Mouse (Mus musculus) heart, postnatal 36 days (tissue): ENCODE data around the gene Cldn19. TPM values are rescaled to one million over a fixed set of nuclear protein-coding genes. Genes with fewer than 3 reads are reported as not detected.
"Not testable (repeated sequence)": the region's sequence is repeated elsewhere in the genome, so short reads cannot be mapped to it uniquely, and the experiment has no call there.

ENCODE experiments used
- DNase-seq, 2 experiments: peaks; one replicate each; pipeline ENCODE4 v3.0.0; 2021 to 2022
- intact Hi-C: fragments of 180-260 bp; cut with DNase I; formaldehyde crosslinking; loops from one replicate; pipeline ENCODE4 v1.15.1; 2025
- total RNA-seq, 2 experiments: library from RNA; stranded (reverse); gene quantifications; 2 replicates each; pipeline ENCODE4 v1.2.3; 2021

Gene Cldn19
- total RNA-seq, 2 experiments from 2014 or later, result not detected

DNA sequence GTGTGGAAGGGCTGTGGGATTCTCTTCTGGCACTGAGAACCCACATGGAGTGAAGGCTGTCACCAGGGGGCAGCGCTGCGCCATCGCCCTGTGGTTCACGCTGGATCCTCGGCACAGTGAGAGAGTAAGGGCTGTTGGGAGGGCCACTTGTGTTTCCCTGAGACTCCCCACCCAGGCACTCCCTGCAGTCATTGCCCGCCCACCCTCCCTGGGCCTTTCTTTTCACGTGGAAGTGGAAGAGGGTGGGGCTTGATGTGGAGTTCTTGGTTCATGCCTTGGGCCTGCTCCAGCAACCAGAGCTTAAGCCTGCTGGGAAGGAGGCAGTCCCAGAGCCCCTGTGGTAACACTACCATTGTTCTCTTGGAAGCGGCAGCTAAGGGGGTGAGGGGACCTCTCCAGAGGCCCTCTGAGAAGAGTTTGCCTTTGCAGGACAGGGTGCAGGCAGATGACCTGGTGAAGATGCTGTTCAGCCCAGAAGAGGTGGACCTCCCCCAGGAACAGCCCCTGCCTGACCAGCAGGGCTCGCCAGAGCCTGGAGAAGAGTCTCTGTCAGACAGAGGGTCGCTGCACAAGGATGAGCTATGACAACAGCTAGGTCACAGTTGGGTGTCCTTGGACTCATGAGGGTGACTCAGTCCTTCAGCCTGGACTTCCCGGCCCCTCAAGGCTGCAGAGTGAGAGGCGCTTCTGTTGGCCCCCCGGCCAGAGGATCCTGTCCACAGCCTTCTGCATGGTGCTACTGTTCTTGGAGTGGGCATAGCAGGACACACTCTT is 7.6 kb upstream of the Cldn19 start:
- intact Hi-C loops, result loop anchor here (1.0 to 10.0 kb wide), 10 partner anchors 28 to 487 kb away; partner anchors contain the start of genes Foxj3, Frg2f1, Hivep3 and Ppcs
- DNase-seq, result peak; percentile 82 to 89

DNA sequence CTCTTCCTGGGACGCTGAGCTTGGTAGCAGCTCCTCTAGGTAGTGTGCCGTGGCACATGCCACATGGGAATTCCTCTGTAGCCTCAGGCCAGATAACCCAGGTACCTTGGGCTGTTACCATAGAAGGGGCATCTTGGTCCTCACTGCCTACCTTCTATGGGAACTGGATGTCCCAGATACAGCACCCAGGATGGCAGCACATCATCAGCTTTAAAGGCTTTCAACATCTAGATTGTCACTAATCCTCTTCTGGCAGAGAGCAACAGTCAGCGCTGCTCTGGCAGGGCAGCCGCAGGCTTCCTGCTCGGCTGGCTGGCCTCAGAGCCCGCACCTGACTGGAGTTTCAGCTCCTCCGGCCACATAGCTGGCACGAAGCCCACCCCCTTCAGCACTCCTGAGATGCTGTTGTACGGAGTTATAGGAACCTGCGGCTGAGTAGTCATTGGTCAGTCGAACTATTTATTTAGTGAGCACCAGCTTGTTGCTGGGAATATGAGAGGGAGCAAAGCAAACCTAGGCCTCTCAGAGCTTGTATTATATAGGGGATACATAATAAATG is 6.7 kb upstream of the Cldn19 start:
- intact Hi-C loops, result loop anchor here (5.0 to 10.0 kb wide), 5 partner anchors 74 to 486 kb away; partner anchors contain the start of genes Foxj3, Frg2f1, Hivep3 and Ppcs
- DNase-seq, result no peak

DNA sequence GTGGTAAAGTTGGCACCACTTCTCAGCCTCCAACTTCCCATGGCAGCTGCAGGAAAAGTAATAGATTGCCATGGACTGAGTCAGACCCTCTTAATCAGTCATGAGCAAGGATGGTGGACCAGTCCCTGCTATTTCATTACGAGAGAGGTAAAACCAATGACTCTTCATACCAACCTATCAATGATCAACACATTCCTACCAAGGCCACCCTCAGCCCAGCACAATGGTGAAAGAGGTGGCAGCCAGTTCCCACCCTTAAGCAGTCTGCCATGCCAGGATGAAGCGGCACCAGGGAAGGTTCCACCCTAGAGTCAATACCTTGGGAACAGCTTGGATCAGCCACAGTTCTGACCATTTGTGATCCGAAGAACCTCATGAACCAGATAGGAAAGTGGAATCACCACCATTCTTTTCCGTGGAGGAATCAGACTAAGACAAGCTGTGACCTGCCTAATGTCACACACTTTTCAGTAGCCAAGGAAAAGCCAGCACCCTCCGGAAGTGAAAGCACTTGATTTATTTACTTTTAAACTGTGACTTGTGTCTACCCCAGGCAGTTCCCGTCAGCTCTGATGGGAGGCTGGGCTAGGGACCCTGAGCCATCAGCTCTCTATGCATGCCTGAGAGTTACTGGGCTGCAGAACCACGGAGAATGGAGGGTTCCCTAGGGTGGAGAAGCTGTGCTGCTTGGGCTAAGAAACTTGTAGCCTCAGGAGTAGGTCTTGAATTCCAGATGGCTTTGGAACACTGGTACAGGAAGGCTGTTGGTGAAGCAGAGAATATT is 3.0 kb upstream of the Cldn19 start:
- intact Hi-C loops, result no loop called here
- no peak for DNase-seq

DNA sequence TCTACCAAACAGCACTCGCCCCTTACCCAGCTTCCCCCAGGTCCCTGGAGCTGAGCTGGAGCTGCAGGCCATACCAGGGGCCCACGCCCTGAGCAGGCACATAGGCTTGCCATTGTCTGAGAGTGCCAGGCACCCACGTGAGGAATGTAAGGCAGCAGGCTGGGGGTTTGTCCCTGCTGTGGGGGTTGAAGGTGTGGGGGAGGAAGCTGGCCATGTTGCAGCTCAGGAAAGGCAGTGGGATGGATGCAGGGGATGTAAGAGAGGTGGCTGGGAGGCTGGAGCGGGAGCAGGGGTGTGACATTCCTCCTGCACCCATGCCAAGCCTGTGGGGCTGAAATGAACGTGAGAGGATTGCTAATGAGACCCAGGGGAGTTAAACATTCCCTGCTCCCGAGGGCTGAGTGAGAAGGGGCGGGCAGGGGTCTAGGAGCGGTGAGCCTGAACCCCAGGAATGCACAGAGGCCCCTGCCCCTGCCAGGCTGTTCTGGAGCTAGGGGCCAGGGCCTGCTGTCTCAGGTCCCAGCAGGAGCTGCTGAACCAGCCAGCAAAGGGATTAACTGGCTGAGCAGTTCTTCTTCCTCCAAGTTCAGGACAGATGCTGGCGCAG is 1.1 kb upstream of the Cldn19 start:
- DNase-seq, result no peak
- intact Hi-C loops, result no loop called here

DNA sequence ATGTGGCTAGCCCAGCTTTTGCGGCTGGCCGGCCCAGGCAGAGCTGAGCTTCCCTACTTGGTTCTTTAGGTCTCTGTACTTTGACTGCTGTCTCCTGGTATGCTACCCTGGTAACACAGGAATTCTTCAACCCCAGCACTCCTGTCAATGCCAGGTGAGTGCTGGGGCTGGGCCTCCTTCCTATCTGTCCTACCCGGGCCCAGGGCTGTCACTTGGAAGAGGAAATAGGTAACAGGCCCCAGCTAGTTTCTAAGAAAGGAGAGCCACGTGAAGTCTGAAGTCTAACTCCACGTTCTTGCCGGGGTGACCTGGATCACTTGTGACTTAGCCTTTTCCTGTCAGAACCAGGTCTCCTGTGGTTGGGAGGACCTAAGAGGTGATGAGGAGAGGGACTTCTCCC is 1.9 kb downstream of the Cldn19 start:
- intact Hi-C loops, result no loop called here
- no peak for DNase-seq

DNA sequence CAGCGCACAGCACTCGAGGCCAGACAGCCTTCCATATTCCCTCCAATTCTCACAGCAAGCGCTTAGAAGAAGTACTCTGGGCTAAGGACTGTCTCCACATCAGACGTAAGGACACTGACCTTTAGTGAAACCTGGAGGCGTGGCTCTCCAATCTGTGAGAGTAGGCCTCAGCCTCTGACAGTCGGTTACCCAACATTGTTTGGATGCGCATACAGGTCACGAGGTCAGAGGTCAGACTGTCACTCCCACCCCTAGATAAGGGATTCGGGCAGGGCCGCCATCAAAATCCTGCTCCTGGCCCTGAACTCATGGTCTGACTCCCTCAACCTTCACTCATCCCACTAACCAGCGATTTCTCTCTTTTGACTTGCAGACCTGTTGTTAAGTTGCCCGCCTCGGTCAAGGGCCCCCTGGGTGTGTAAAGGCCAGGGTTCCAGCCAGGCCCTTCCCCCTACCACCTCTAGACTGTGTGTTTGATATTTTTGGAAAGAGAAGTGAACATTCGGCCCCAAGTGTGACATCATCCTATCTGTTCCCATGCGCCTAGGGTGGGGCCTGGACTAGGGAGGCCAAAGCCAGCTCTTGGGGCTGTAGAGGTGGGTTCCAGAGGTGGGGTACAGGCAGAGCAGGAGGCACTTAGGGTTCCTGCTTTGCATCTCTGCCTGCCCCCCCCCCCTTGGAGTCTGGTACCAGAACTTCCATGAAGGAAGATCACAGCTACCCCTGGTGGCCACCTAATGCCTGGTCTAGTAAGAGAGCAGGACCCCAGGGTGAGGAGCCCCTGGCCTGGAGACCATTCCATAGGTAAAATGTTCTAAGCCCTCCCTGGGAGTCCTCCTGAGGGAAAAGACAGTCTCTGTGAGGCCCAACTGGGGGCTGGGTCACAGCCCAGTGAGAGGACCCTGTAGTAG is 4.4 kb downstream of the Cldn19 start:
- intact Hi-C loops, result no loop called here
- DNase-seq, result no peak

GRCm38 (mm10) chr4:119261087-119261713 is 6.0 kb downstream of the Cldn19 start:
- intact Hi-C loops, result loop anchor here (1.0 kb wide), 1 partner anchor 13 kb away; no protein-coding TSS in a partner anchor
- no peak for DNase-seq

- no peak for DNase-seq
- intact Hi-C loops, result no loop called here
Observed at GRCm38 (mm10) chr4:119262483-119262882, 7.3 kb downstream of the Cldn19 start.

GRCm38 (mm10) chr4:119263459-119263858 is 8.2 kb downstream of the Cldn19 start:
- DNase-seq, result no peak
- intact Hi-C loops, result no loop called here

DNA sequence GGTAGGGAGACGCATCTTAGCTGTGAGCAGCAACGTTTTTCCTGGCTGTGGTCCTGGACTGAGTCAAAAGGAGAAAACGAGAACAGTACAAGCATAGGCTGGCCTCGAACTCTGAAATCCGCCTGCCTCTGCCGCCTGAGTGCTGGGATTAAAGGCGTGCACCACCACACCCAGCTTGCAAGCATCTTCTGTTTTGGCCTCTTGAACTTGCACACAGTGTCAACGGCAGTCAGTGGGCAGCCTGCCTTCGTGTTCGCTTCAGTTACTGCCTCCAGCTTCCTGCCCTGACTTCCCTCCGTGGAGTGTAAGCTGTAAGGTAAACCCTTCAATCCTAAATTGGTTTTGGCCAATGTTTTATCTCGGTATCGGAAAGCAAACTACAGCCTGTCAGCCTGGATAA is 11.4 kb downstream of the Cldn19 start:
- DNase-seq, result no peak
- intact Hi-C loops, result no loop called here

GRCm38 (mm10) chr4:119274627-119275026 is 19.4 kb downstream of the Cldn19 start:
- intact Hi-C loops, result loop anchor here (1.0 kb wide), 2 partner anchors 13 to 27 kb away; no protein-coding TSS in a partner anchor
- DNase-seq, result peak; percentile 33 to 60

DNA sequence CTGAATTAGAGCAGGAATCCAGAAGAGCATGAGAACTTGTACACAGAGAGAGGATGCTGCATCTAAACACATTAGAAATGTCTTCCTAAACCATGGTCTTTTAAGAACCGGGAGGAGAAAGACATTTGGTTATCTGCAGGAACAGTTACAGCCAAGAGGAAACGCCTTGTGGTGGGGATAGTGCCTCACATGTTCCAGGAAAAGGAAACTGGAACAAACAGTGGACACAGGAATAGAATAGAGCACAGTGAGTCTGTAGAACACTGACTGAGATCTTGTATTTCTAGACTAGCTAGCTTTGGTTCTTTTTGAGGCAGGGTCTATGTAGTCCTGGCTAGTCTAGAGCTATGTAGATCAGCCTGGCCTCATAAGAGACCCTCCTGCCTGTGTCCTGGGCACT is 20.0 kb downstream of the Cldn19 start:
- intact Hi-C loops, result loop anchor here (1.0 kb wide), 1 partner anchor 28 kb away; no protein-coding TSS in a partner anchor

DNA sequence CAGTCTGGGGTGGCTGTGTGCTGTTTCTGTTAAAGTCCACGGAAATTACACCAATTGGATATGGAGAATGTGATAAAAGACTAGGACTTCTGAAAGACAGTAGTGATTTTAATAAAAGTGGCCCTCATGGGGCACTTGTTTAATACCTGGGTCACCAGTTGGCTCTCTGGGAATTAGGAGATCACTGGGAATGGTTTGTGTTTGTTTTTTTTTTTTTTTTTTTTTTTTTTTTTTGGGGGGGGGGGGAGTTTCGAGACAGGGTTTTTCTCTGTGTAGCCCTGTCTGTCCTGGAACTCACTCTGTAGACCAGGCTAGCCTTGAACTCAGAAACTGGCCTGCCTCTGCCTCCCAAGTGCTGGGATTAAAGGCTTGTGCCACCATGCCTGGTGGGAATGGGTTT is 20.5 kb downstream of the Cldn19 start:
- intact Hi-C loops, result loop anchor here (1.0 to 2.0 kb wide), 2 partner anchors 17 to 28 kb away; no protein-coding TSS in a partner anchor
- no peak for DNase-seq

More for the DNA sequence above, 20.0 kb downstream of the Cldn19 start:
- DNase-seq, result peak in 1 of 2 experiments; percentile 42

DNA sequence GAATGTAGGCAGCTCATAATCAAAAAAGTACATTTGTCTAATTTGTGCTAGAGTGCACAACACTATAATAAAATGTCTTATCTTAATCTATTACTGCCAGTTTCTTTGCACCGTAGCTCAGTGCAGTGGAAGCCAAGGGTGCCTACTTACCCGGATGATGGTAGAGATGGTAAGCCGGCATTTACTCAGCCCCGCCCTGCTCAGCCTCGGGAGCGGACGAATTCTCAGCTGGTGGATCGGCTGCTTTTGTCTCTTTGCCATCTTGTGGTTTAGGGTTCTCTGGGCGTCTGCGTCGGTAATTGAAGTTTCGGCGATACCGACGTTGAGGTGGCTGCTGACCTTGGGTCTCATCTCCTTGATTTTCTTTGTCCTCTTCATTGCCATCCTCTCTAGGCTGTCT is 23.6 kb downstream of the Cldn19 start:
- intact Hi-C loops, result loop anchor here (1.0 kb wide), 1 partner anchor 31 kb away; no protein-coding TSS in a partner anchor
- DNase-seq, result not testable (repeated sequence)

DNA sequence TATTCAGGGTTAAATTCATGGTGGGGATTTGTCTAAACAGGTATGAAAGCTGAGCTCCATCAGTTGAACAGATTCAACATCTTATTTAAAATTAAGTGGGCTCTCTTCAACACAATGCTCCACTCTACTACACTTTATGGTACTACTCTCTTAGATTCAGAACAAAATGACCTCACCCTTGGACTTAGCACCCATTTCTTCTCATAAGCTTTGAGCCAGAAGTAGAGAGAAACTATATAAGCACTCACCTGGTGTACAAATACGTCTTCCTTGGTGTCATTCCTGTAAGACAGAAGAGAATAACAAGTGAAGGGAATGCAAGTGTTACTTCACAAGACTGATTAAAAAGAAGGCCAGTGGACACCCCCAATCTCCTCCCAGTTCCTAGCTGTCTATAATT is 29.6 kb downstream of the Cldn19 start:
- no peak for DNase-seq
- intact Hi-C loops, result no loop called here

DNA sequence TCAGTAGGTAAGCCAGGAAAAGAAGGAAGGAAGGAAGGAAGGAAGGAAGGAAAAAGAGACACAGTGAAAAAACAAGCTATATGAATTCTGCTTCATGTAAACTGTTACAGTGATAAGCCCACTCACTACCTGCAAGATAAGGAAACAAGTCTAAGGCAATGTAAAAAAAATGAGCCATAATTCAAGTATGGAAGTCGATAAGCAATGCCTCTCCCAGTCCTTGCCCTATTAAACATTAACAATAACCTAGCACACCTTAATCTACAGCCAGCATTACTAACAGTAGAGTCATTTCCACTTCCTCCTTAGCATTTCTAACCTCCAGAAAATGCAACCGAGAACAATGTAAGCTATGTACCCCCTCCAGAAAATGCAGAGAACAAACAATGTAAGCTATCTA is 30.1 kb downstream of the Cldn19 start:
- no peak for DNase-seq
- intact Hi-C loops, result no loop called here

- DNase-seq, result no peak
- intact Hi-C loops, result loop anchor here (2.0 to 5.0 kb wide), 2 partner anchors 15 to 130 kb away; partner anchors contain the start of genes Ppcs and Zmynd12
Observed at GRCm38 (mm10) chr4:119291921-119292320, 36.7 kb downstream of the Cldn19 start.

GRCm38 (mm10) chr4:119292771-119293573 is 37.8 kb downstream of the Cldn19 start:
- peak; percentile 52 to 61 for DNase-seq
- intact Hi-C loops, result loop anchor here (2.0 to 5.0 kb wide), 2 partner anchors 16 to 129 kb away; partner anchors contain the start of genes Ppcs and Zmynd12
